Mouse (Mus musculus): ENCODE measurements at regions not wholly inside any gene's neighbourhood (a gene's known extent, or its start where the extent isn't known, plus 50 kb on each side); places are given as distances from the start of the nearest gene placed in this dataset.

DNA sequence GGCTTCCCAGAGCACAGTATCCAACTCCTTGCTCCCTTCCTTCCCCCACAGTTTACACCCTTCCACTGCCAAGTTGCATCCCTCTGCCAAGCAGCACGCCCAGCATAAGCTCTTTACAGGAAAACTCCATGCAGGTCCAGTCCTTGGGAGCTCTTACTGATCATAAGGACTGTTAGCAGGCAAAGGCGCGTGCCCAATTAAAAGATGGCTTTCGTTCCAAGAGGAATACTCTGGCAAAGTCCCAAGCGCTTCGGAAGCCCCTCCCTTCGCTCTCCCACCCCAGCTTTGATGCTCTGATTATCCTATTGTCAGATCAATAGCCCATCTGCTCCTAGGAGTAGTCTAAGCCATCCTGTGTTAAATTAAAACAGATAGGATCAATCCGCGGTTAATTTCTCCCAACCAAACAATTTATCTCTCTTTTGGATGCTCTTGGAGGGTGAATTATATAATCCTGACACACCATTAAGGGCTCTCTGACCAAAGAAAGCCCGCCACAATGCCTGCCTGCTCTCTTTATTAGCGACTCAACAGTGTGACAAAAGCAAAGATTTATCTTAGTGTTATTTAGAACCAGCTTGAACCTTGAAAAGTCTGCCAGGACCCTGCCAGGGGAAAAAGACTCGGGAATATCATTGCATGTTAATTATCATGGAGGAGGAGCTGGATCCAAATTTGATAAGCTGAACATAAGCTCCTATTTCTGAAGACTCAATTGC is 312.5 kb downstream of the Gsdmc2 start:
- no peak for DNase-seq (ENCODE audit: low read depth)

DNA sequence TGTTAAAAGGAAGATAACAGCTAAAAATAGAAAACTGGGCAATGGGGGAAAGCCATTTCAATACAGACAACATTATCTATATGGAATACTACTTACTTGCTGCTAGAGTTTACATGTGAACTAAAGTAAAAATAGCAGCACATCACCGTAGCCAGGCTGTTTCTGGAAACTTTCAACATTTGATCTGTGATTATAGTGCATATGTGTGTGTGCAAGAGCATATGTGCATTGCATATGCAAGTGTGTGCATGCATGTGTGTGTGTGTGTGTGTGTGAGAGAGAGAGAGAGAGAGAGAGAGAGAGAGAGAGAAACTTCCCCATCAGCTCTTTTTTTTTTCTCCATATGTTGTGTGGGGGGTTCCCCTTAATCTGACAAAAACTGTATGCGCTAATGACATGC is 317.7 kb downstream of the Gsdmc2 start:
- no peak for DNase-seq (ENCODE audit: low read depth)

DNA sequence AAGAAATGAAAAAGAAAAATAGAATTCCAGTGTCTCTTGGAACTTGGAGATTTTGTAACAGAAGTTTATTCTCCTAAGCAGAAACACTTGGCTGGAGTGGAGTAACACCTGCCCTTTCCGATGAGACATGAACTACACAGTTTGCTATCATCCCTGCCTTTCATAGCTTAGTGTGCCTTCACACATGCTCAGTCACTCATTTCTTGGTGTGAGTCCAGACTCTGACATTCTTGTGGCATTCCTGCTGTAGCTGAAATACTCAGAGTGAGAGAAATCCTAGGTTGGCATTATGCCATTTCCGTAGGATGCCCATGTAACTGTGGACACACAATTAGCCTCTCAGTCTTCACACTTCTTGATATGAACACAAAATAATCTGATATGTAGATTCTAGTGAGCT is 318.2 kb downstream of the Gsdmc2 start:
- peak; percentile 43 for DNase-seq (ENCODE audit: low read depth)

DNA sequence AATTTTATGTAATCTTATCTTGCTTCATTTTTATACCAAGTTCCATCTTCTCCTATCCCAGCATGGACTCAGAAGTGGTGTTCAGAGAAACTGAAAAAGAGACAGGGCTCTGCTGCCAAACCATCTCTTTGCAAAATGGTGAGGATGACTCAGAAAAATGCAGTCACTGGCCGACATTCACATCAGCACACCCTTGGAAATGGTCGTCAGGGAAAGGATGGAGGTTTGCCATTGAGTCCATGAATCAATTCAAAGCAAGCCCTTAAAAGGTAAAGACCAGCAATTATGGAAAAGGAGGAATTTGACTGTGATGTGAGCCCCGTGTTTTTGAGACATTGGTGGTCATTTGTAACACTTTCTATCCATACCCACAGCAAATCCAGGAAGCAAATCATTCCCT is 327.7 kb downstream of the Gsdmc2 start:
- peak; percentile 76 for DNase-seq (ENCODE audit: low read depth)

DNA sequence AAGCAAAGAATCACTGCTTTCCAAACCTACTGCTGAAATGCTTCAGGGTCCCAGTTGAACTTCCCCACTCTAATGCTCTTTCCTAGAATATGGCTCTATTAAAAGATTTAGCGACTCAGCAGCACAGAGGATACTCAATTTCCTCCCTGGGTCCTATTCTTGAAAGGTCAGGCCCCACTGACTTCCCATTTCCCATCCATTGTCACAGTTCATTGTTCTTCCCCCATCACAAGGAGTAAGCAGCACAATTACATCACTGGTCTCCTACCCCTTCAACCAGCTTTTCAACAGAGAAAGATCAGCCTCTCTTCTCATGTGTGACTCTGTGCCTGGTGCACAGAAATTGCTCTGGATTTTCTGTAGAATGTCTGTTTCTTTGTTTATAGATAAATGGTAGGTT is 344.5 kb downstream of the Gsdmc2 start:
- no peak for DNase-seq (ENCODE audit: low read depth)

DNA sequence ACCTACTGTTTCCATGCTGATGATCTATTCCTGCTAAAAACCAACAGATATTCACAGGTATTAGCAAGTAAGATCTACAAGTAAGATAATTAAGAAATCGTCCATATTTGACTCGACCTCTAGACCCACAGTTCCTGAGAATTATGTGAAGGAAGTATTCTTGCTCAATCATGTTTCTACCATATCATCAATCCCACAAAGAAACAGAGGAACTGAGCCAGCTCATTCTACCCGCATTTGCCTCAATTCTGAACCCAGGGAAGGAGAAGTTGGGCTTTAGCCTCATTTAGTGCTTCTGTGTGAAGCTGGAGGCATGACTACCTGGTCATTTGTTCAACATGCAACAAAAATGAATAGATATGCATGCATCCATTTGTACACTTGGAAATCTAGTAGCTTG is 346.5 kb downstream of the Gsdmc2 start:
- no peak for DNase-seq (ENCODE audit: low read depth)

DNA sequence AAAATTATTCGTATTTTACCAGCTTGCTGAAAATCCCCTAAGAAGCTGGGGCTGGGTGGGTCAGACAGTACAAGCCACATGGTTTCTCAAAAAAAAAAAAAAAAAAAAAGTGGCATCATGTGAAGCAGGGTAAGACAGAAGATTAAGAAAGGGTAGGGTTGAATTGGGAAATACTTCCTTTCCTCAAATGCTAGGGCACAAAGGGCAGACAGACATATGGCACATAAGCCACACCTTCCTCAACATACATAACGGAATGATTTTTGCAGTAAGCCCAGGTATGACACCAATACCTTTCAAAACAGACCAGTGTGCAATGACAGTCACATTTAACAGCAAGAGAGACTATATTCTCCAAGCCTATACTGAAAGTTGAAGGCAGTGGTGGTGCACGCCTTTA is 347.8 kb downstream of the Gsdmc2 start:
- DNase-seq (ENCODE audit: low read depth): no peak

DNA sequence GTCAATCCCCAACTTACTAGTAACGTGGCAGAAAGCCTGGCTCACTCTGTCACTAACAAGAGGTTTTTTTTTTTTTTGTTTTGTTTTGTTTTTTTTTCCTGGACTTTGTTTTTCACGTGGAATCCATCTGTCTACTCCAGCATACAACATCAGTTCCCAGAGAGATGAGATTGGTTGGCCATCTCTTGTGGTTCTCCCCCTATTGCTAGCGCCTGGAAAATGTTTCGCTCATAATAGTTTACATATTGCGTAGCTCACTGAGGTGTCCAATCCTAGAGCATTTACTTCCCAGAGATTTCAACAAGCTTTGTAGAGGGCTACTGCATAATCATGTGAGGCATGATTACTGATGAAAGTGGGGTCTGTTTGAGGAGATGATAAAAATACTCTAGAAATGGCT is 360.1 kb downstream of the Gsdmc2 start:
- peak; percentile 4 for DNase-seq (ENCODE audit: low read depth)

DNA sequence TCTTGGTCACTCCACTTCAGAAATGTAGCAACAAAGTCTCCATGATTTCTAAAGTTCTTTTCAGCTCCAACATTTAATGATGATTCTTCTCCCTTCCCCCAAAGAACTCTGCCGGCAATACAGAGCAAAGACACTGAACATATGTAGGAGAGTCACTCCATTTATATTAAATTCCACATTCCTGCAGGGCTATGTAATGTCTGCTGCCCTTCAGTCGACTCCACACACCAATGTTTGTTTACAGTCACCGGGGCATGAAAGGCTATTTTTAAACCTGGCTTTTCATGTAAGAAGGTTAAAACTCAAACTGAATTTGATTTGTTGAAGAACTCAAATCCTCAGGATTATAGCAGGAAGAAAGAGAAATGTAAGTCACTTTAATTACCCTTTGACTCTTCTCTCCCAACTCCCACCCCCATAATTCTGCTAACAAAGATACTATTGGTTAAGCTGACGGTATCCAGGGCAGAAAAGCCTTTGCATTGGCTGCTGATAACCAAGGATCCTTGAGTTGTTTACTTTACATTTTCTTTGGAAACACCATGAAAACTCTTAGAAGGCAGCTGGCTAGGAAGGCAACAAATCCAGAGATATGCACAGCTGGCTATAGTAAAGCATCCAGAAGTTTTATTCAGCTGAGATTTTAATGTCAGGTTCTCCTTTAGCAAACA is 360.6 kb downstream of the Gsdmc2 start:
- DNase-seq (ENCODE audit: low read depth): peak; percentile 45

DNA sequence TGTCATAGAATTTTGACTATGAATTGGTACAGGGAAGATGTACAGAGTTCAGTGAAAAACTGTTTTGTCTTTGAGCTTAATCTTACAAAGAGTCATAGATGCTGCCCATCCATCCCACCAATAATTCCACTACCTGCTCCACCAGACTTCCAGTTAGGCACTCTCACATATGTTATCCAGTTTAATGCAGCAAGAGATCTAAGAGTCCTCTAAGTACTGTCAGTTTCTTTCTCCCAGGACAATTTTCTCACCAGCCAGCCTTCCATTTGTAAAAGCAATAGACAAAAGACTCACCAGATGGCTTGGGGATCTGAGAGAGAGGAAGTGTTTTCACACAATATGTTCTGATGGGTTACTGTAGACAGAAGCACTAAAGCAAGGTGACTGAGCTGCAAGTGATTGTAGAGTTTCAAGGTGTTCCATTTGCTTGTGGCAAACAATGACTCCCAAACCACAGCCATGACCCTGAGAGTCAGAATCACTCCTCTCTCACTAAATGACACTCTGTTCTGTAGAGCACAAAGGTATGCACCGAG is 365.6 kb downstream of the Gsdmc2 start:
- DNase-seq (ENCODE audit: low read depth): no peak

DNA sequence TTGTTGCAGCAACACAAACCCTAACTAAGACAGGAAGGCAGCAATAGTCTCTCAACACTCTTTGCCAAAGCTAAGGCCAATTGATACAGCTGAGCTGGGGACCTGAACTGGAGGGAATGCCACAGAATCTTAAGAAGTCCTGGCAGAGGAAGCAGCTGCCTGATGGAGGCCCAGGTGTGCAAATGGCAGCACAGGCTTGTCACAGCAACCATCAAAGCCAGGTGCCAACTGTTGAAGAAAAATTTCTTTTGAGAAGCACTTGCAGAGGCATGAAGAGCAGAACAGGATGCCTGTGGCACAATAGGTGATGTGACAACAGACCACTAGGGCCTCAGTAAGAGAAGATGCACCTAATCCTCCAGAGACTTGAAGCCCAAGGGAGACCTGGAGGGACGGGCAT is 378.1 kb downstream of the Gsdmc2 start:
- no peak for DNase-seq (ENCODE audit: low read depth)

DNA sequence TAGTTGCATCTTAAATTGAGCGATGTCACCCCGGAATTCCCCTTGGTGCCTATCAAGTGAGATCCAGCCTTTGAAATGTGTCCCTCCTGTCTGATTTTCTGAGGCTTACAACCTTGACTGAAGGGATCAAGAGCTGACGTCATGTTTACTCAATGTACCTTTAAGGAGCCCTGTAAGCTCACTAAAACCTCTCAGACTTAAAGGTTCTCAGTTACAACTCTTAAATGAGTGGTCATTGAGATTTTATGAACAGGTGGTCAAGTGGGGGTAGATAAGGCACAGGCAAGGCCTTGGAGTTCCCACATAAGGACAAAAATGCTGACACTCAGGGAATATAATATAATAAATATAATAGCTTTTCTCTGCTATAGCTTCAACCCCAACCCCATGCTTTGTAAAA is 392.4 kb downstream of the Gsdmc2 start:
- no peak for DNase-seq (ENCODE audit: low read depth)

DNA sequence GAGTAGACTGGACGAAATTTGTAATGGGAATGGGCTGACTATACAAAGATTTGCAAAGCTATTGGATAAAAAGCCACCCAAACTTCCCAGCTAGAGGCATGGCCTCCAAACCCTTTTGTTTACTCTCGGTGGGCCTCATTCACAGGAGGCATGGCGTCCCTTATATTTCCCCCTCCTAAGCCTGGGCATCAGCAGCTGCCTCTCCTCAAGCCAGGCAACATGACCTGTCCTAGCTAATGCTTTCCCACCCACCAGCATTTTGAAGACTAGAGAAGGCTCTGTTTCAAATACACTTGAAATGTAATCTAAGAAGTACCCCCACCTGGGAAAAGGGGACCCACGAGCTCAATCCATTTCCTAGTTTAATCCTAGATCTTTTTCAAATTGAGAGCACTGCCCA is 398.7 kb downstream of the Gsdmc2 start:
- no peak for DNase-seq (ENCODE audit: low read depth)

DNA sequence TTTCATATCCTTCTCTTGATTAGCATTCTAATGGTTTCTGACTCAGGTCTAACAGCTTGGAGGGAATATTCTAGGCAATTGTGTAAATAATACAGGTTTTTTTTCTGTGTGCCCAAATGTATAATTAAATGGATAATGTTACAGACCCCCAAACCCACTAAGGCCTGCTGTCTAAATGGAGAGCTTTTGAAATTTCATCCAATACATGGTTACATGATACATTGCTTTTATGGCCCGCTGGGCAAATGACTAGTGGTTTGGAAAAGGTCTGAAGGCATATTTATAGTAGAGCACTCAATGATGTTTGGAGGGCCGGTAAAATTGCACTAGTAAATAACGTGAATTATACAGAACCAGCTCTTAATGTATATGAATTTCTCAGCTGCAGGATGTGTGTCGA is 400.0 kb downstream of the Gsdmc2 start:
- DNase-seq (ENCODE audit: low read depth): no peak

DNA sequence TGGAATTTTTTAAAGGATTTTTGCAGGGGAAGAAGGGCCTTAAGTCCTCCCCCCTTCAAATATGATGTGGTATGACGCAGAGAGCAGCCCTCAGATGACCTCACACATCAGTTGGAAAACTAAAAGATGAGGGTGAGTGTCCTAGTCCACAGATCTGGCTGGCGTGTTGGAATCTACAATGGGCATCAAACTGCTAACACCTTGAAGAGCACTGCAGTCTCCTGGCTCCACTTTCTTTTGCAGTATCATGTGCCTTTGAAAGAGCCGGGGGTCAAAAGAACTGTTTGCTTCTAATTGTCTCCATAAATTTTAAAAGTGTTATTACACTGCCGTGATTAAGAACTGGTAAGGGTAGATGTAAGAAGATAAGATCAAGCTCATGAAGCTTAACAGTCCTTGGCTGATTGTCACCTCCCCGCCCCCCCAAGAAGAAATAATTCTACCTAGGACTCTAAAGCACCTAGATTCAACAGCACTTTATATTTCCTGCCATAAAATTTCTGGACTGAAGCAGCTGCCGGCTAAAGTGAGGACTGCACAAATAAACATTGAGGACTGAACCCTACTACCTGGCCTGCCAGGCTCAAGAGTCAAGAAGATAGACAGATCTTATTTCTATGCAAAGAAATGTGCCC is 402.7 kb downstream of the Gsdmc2 start:
- DNase-seq (ENCODE audit: low read depth): no peak

DNA sequence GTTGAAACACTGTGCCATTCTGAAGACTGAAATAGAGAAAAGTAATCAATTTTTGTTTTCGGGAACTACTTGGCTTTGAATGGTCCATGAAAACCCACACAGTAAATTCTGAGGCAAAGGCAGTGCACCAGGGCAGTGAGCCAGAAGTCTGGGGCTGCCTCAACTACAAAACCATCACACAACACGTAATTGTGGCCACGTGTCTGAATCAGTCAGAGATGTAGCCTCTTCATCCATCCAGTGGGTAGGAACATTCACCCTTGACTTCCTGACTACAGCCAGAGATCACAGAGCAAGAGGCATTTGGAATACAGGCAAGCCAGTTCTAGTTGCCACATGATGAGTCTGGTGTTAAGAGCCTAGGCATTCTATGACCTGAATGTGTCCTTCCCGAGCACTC is 432.3 kb downstream of the Gsdmc2 start:
- DNase-seq (ENCODE audit: low read depth): no peak

DNA sequence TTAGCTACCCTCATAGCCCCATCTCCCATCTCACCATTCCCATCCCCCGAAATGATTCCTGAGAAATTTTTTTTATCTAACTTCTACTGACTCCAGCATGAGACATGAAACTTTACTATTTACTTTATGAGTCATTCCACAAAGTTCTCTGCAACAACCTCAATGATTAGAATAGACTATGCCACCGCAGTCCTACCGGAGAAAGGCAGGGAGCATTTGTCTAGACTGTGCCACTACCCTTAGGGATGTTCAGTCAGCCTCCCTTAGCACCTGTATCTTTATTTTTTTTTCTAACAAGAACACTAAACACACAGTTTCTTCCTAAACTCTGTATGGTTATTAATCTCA is 433.2 kb downstream of the Gsdmc2 start:
- peak; percentile 40 for DNase-seq (ENCODE audit: low read depth)

DNA sequence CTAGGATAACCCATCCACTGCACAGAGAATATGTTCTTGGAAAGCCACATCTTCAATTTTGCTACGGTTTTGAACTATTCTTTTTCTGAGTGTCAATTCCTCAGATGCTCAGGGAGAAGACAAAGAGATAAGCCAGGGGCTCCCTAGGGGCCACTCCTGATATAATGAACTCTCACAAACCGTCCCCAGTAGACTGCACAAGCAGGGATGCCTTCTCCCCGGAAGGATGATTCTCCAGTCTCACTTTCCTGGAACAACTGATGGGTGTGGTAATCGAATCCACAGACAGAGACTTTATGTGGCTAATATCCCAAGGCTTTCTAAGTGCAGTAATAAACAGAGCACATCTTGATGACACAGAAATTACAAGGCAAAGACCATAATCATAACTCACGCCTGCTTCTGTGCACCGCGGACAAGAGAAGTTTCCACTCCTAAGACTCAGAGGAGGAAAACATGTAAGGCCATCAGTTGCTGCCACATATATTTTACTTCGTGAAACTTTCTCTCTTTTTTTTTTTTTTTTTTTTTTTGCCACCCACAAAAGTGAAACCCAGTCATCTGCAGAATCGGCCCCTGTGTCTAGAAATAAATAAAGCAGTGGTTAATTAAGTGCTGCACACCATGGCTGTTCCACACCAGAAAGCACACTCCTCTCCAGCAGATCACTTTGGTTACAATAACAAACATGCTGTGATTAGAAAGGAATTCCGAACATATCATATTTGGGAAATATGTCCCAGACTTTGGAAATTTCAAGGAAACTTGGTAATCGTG is 433.8 kb downstream of the Gsdmc2 start:
- DNase-seq (ENCODE audit: low read depth): no peak

DNA sequence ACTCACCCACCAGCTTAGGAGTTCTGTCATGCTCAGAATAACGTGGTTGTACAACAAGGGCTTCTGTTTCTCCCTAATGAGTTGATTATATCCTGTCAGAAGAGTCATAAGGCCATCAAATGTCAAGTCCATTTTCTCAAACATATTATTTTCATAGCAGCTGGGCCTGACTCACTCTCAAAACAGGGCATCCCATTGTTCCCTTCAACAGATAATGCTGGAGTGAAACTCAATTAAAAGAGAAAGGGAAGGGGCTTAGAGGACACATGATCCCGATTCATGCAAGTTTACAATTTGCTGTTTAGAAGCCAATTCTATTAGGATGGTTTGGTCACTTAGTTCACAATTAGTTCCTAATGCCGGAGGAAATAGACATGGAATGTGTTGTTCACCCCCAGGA is 444.5 kb downstream of the Gsdmc2 start:
- DNase-seq (ENCODE audit: low read depth): no peak

DNA sequence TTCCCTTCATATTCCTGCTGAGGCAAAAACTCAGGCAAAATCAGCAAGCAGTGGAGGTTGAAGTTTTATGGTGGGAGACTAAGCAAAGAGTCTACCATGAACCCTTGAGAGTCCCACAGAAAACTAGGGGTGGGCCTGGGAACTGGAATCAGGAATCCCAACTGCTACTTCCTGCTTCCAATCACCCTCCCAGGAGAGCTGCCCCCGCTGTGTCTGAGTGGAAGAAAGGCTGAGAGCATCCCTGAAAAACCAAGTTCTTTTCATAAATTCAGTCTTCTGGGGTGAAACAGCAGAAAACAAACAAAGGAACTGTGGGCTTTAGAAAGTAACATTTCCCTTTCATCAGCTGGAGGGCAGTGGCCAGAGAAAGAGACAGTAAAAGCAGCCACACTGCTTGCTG is 445.0 kb downstream of the Gsdmc2 start:
- no peak for DNase-seq (ENCODE audit: low read depth)

DNA sequence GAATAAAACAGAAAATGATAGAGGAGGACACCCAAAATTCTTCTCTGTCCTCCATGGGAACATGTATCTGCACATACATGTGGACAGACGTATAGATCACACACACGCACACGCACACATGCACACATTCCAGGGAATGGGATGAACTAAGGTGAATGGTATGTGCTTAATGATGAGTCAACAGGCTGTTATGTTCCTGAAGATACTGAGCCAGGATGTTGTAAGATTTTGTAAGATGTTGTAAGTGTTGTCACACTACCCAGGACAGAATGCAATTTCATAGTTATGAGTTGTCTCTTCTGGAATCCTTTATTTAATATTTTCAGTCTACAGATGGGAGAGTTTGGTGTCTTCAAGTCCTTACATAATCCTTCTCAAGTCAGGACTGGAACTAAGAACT is 447.5 kb downstream of the Gsdmc2 start:
- DNase-seq (ENCODE audit: low read depth): peak; percentile 44

DNA sequence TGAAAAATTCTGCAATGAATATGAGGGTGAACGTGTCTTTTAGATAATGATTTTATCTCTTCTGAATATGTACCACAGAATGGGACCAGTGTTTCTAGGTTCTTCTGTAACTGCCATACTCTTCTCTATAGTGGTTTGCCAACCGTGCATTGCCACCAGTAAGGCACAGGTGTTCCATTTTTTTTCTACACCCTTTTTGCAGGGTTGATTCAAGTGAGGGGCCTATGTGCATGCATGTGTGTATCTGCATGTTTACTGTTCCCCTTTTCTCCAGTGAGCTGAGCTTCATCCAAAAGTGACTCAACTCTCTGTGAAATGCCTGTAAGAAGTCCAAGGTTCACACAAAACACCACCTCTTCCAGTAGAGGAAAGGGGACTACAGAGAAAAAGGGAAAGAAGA is 467.7 kb downstream of the Gsdmc2 start:
- no peak for DNase-seq (ENCODE audit: low read depth)

All from NIH3T3 (cell line).